Mouse (Mus musculus): ENCODE measurements at regions not wholly inside any gene's neighbourhood (a gene's known extent, or its start where the extent isn't known, plus 50 kb on each side); places are given as distances from the start of the nearest gene placed in this dataset.

- TF ChIP-seq POLR2A (IDR thresholded peaks at IDR 0.05; ENCODE audit: insufficient read depth, low read depth, low read length) (no peak), CTCF (IDR thresholded peaks at IDR 0.05) (no peak), EP300 (IDR thresholded peaks at IDR 0.05; ENCODE audit: insufficient read depth, low read depth, low read length) (no peak)
Measured at GRCm38 (mm10) chr17:82904961-82905360, 310.1 kb upstream of the Pkdcc start.
